Mouse (Mus musculus): ENCODE measurements around the gene Git1.

GRCm38 (mm10) chr11:77500361-77501325 lies 7.3 kb downstream of the Git1 start:
- no peak for TF ChIP-seq GATA1 (IDR thresholded peaks at IDR 0.05; ENCODE audit: low read length)
- no peak for TF ChIP-seq TAL1 (IDR thresholded peaks at IDR 0.05; ENCODE audit: low read length)

All from erythroblast, embryonic 14.5 days (primary cell).